Mouse (Mus musculus) layer of hippocampus, adult 9-11 months (tissue): Measurements from ENCODE around the gene Haus3.

Experiments
- DNase-seq: peaks from one replicate; pipeline ENCODE4 v3.0.0; 2022

Gene Haus3

DNA sequence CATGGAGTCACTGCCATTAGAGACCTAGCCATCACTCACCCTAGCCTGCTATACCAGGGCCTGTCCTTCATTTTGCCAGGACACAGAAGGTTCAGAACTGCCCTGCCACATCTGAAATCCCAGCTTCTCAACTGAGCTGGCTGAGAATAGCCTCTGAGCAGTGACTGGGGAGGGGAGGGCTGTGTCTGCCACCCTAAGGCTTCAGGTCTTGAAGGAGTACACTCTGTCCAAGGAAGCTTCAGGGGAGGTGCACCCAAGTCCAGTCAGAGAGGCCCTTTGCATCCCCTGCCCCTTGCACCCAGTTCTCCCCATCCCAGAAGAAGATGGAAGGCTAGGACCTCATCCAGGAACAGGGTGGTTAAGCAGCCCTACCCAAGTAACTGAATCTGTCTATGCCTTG lies 16.5 kb upstream of the Haus3 start:
- no peak for DNase-seq

DNA sequence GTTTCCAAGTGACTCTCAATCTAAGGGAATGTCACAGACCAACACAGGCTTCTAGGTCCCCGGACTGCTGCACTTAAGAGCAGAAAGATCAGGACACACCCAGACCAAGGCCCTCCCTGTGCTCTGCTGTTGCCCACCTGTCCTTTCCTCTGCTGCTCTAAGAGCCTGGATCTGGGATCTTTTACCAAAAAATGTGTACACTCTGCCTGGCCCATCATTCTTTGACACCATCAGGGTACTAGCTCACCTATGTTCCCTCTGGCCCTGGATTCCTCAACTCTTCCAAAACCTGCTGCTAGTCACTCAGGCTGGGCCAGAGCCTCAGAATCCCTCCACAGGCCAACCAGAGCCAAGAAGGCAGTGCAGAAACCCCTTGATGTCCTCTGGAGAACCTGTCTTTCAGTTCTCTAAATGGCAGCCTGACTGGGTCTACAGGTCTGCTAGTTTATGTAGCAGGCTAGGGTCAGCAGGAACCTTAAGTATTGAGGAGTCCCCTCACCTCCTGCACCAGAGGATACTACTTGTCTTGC lies 15.8 kb upstream of the Haus3 start:
- peak; percentile 1 for DNase-seq

DNA sequence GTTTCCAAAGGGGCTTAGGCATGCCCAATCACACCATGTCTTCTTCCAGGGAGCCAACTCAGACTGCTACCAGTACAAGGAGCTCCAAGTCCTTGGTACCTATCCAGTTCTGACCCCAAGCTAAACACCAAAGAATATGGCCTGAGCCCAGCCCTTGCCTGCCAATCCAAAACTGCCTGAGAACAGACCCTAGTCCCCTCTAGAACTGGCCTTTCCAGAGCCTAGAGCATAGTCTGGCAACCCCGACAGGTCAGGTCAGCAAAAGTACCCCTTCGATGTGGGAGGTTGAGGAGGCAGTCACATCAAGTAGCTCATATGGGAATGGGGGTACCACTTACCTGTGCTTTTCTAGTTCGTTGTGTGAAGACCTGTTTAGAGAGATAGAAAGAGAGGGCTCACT lies 14.6 kb upstream of the Haus3 start:
- peak; percentile 2 for DNase-seq

DNA sequence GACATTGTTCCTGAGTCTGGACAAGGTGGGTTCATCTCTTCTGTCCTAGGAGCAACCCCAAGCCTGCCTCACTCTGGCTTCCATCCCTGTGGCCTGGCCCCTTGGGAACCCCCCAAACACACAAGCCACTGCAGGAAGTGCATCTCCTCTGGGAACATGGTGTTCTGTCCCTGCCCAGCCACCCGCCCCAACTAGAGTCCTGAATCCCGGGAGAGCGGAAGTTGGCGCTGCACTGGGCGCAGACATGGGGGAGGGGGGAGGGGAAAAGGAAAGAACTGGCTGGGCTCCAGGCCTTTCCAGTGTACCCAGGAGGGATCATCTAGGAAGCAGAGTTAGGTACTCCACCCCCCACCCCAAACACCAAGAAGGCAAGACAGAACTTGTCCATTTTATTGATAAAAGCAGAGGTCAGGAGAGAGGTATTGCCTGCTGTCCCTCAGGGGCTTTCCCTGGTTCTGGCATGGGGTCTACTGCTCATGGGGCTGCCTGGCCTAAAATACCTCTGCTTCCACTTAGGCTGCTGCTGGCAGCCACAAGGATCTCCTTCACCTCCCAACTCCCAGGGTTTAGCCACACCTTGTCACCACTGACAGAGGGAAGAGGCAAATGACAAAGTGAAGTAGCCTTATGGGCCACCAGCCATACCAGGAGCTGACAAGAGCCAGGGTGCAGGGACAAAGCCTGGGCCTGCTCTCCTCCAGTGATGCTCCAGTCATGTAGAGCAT lies 14.0 kb upstream of the Haus3 start:
- DNase-seq = peak; percentile 16

DNA sequence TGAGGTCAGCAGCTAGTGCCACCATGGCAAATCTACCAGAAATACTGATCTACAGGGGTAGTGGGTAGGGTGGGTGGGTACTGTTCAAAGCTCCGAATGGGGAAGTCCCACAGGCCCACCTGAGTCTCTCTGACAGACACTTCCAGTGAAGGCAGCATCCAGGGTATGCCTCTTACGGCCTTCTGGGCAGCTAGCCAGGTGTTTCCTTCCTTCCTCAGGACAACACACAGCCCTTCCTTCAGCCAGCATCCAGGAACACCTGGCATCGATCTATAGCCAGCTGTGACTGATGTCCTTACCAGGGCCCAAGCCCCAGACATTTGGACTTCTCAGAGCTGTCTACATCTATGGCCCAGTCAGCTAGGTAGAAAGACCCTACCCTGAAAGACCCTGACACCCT lies 13.2 kb upstream of the Haus3 start:
- peak; percentile 15 for DNase-seq

DNA sequence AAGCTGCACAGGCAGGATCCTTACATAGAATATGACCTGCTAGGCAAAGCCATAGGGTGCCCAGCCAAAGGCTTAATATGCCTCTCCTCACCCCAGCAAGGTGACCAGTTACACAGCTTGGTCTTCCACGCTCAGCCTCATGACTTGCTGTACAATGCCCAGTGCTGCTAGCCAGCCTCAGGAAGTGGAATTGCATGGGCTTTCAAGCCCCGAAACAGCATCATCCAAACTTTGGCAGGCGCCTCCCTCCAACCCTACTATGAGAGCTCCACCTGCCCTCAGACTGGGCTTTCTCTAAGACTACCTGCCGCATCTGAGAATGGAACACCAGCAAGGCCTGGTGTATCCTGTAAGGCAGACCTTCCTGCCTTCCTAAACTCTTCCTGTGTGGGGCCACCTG lies 8.5 kb upstream of the Haus3 start:
- no peak for DNase-seq

DNA sequence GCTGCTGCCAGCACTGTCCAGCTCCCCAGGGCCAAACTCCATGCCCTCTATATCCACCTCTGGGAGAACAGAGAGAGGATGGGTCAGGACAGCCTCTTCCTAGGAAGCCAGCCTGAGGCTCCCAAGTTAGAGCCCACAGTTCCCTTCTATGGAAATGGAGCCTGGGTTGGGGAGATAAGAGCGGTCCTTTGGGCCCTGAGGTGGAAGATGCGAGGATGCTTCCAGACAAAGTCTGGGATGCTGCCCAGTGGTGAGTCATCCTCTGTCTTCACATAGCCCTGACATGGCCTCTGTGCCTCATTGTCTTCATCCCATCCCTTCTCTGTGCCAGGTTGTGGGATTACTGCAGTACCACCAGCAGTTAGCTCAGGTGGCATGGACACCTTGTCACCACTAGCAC lies 7.8 kb upstream of the Haus3 start:
- DNase-seq = peak; percentile 24

DNA sequence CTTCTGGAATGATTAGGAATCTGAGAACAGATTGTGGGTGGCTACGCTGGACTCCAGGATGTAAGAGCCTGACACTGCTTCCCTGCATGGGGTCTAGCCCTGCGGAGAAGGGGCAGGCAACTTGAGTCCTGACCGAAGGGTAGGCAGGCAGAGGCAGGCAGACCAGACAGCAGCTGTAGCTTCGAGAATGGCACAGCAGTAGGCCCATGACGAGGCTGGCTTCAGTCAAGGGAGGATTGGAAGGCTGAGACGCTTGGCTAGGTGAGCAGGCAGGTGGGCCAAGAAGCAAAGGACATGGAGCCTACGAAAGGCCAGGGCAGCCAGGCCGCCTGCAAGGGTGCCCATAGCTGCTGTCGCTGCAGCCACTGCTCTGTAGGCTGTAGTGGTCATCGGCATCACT lies 7.4 kb upstream of the Haus3 start:
- peak; percentile 9 for DNase-seq

DNA sequence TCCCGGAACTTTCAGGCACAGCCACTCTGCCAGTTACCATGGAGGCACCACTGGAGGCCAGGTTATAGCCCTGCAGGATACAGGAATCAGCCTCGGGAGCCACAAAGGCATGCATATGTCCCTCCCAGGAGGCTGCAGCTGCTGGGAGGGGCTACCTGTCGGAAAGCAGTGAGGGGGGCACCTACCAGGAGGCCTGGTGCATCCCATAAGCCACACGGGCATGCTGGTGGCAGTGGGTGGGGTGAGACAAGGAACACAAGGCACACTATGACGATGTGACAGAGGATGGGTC lies 6.0 kb upstream of the Haus3 start:
- peak; percentile 2 for DNase-seq

DNA sequence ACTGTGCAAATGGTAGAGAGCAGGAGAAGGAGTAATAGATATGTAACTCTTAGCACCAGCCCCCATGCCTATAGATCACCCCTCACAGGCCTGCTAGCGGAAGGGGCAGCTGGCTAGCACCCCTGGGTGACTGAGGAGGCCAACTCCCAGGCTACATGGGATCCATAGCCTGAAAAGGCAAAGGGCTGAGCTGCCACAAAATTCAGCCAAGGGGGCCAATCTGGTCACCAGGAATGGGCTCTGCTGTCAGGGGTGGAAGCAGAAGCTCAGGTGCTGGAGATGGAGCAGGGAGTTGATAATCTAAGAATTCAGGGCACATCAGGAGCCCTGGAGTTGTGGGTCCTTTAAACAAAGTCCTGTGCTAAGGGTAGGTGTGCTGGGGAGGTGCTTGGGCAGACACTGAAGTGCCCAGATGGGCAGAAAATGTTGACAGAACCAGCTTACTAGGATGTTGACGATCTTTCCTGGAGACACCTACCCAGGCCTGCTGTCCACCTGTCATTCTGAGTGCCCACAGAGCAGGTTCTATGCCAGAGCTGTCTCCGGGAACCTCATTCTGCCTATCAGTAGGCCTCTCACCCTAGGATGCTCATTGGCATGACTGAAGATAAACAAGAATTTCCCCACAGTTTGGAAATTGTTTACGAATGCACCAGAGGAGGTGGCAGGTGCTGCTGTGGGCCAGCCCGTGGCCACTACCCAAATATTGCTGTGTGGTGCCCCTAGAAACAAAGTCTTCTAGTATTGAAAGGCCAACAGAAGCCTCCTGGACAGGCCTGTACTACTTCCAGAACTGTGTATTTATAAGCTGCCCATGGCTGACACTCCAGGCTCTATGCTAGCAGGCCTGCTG lies 5.4 kb upstream of the Haus3 start:
- peak; percentile 1 for DNase-seq

DNA sequence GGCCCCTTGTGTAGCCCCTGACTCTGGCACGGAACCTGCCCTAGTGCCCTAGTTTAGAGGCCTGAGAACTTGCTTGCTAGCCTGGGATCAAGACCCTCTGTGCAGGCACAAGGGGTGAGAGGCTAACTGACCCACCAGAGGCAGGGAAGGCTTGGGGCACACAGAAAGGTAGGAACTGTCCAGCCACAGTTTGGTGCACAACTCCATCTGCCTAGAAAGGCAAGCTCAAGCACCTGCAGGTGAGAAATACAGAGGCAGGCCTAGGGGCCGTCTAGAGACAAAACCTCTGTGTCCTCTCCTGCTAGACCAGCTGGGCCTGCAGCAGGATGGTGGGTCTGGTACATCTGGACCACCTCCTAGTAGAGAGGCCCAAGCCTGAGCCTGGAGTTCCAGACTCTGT lies 4.7 kb upstream of the Haus3 start:
- DNase-seq = peak; percentile 8

DNA sequence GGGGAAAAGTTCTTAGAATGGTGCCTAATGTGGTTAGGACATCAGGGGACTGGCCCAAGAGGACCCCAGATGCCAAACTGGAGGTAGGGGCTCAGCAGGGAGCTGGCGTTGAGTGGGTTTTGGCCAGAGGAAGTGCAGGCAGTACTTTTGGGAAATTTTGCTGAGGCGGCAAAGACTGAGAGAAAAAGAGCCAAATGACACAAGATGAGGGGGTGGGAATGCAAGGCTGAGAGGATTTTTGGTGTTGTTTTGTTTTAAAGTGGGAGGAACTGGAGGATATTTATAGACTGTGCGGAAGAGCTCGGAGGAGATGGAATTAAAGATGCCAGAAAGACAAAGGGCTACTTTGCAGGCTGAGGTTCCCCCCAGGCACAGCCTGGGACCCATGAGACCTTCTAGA lies 1.4 kb upstream of the Haus3 start:
- DNase-seq = no peak

DNA sequence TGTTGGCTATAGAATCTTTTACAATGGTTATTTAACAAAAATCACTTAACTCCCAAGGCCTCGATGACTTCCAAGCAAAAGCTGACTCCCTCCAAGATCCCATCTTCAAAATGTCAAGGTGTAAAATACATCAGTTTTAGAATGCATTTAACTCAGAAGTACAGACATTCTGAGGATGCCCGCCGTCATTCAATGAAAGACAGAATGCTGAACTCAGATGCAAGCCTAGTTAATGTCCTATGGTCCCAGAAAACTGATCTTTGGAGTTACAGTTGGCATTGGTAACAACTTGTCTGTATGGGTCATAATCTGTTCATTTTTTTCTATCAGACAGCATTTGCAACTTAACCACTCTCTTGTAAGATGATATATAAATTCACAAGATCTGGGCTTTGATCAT lies 627 bp upstream of the Haus3 start:
- DNase-seq = no peak

DNA sequence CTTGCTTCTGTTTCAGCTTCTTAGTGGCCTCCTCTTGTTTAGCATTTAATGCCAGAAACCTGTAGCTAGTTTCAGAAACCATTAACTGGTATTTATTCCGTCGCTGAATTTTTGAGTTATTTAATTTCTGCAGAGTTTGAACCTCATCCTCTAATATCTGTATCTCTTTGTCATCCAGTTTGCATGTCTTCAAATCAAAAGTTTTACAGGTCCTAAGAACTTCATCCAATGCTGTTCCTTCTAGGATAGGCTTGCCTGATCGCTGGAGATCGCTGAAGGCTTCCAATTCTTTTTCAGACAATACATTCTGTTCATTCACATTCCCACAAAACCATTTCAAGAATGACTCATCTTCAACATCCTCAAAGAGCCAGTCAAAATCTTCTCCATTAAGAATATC lies 1.5 kb downstream of the Haus3 start:
- DNase-seq = no peak

DNA sequence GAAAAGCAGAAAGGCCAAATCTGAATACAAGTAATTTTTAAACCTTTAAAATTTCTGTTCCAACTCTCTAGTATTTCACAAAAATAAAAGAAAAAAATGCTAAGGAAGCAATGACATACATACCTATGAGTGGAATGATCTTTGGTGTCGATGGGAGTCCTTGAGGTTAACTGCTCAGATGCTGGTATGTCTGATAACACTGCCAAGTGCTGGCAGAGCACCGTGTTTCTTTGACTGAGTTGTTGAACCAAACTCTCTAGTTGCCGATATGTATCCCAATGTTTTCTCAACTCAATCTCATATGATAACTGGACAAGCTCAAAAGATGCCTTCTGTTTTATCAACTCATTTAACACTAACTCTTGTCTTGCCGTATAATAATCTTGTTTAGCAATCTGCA lies 3.5 kb downstream of the Haus3 start:
- DNase-seq = no peak

DNA sequence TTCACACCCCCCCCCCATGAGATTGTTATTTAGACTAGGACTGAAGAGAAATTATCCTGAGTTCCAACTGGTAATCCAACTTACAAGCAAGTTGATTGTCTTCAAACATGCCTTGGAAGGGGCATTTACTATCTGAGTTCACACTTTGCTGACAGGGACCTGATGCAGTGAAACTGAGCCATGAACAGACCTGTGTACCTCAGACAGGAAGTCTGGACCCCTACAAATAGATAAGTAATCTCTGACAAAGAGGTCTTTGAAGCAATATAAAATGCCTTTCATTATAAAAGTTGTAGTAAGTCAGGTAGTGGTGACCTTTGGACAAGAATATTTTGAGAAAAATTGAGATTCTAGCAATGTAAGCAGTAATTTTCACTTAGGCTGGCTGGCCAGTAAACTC lies 20.9 kb downstream of the Haus3 start:
- no peak for DNase-seq

DNA sequence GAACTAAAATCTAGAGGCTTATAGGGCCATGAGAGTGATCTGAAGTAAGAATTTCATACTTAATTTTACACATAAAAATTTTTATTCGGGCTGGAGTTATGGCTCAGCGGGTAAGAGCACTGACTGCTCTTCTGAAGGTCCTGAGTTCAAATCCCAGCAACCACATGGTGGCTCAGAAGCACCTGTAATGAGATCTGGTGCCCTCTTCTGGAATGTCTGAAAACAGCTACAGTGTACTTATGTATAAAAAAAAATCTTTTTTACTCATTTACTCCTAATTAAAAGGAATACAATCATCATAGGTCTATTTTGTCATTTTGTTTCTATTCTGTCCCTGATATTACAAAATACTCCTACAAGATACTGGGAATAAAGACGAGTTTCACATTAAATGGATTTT lies 21.8 kb downstream of the Haus3 start:
- no peak for DNase-seq

DNA sequence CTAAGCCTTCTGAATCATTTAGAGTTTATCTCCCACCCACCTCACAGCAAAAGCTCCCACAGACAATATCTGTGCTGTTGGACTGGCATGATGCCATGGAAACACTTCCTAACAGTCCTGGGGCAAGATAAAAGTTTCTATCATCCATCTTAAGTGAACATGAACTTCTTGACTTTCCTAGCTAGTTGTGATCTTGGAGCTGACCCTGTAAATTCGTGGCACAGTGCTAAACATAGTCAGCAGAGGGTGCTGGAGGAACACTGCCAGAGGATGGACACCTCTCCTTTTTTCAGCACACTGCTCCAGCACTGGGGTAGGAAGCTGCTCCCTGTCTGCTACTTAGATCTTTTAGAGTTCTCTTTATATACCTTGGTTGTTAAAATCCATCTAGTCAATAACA lies 29.6 kb downstream of the Haus3 start:
- DNase-seq = peak; percentile 21

DNA sequence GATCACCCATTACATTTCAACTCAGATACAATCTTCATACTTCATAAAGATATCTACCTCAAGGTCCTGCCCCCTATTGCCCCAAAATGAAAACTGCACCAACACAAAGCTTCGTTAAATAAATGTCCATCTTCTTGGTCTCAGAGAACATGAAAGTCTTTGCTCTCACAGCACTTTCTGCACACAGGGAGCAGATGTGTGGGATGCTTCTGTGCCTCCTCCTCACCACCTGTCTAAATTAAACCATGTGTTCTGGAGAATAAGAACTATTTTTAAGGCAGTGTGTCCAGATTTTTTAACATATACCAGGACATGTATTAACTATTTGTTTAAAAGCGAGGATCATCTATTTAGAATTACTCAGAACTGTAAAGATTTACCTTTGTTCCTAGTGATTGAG lies 36.6 kb downstream of the Haus3 start:
- peak; percentile 34 for DNase-seq

DNA sequence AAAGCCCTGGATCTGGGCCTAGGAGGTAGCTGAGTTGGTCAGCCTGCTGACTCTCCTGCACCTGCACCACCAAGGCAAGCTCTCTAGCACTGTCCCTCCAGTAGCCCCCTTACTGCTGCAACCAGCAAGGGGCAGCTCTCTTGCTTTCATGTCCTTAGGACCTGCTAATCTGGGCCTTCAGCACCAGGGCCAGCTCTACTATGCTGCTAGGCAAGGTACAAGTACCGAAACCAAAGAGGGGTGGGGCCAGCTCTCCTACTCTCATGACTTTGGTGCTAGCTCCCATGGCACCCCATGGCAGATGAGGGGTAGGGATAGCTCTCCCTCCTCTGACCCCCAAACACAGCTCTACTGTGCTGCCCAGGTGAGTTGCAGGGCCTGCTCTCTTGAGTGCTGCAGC lies 45.2 kb downstream of the Haus3 start:
- no peak for DNase-seq

DNA sequence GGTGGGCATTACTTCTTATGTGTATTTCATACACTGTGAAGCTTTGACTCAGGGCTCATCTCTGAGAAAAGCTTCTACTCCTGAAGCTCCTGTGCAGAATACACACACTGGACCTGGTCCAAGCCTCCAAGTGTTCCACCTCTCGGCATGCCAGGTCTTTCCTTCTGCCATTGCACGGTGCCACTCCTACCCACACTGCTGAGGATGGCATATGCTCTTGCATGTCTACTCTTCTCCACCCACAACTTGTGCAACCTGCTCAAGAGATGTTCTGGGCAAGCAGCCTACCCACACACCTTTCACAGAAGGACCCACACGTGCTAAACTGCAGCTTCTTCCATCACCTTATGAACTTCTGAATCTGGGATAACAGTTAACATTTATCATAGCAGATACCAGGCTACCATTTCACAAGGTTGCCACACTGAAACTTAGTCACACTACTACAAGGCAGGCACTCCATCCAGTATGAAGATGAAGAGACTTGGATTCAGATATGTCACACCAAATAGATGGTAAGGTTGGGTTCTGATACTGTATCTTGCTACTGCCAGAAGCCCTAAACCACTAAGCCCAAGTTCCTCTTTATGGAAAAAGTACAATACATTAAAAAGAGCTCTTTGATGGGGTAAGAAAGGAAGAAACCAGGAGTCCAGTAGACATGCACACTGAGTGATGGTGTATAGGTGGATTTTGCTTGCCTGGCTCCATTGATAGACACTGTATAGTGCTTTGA lies 50.0 kb downstream of the Haus3 start:
- DNase-seq = peak; percentile 64

DNA sequence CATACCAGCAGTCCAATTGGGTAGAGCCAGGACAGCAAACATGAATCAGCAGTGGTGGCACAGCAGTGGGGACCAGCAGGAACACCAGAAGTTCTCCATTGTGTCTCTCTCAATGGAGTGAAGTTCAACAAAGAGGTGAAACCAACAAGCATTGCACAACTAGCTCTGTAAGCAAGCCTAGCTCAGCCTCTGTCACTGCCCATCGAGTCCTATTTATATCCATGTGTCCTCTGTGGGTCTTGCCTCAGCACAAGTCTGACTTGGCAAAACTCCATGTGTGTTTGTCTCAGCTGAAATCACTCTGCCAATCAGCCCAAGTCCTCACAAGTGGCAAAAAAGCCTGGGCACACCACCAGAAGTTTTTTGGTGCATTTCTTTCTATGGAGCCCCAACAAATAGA lies 63.6 kb downstream of the Haus3 start:
- DNase-seq = peak; percentile 28
